Mouse (Mus musculus) megakaryocyte, embryonic 14.5 days (primary cell): ENCODE results near the gene Tapbp.

Experiments used
- FLI1 ChIP-seq: IDR thresholded peaks from 2 replicates; pipeline ENCODE4 v1.6.1; 2012; ENCODE audit warnings: low read length, inconsistent platforms, mixed read lengths
- GATA1 ChIP-seq: IDR thresholded peaks from 3 replicates; pipeline ENCODE4 v1.6.1; 2012; ENCODE audit warnings: mixed read lengths, low read length, inconsistent platforms, borderline replicate concordance

DNA sequence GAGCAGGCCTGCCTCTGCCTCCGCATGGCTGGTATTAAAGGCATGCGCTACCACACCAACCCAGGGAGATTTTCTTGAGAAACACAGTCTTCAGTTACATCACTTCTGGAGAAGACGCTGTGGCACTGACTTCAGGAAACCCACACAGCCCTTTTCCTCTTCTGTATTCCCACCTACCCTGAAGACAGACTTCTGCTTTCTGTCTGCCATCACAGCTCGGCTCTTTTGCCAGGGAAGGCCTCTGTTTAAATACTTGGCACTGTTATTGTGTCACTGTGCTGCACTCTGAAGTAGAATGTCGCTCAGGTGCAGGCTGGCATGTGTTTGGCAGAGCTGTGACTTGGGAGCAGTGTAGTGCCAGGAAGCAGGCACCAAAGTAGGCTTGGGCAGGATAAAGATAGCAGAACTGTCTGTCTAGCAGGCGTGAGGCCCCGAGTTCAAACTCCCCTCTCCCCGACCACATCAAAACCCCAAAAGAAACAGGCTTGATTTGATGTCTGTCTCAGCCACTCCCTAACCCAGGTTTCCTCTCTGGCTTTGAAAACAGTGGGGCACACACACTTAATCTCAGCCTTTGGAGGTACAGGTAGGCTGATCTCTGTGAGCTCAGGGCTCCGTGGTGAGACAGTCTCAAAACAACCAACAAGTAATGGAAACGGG is 31.9 kb downstream of the Tapbp start:
- no peak for TF ChIP-seq GATA1
- no peak for TF ChIP-seq FLI1
